Mouse (Mus musculus): ENCODE results near the gene Nid1.

GRCm38 (mm10) chr13:13414206-13414605 lies 23.1 kb upstream of the Nid1 start:
- TF ChIP-seq CTCF (IDR thresholded peaks at IDR 0.05; ENCODE audit: extremely low read depth, insufficient read depth, insufficient read length, insufficient replicate concordance) (no peak), POLR2A (IDR thresholded peaks at IDR 0.05; ENCODE audit: low read depth, low read length) (no peak)

All from spleen, adult 2 months (tissue).